12 mouse cellular contexts compared by ENCODE assay signal in genomic region chr4:82344224-82344623, GRCm38 (mm10).
DNase-seq lines count a peak whose midpoint lies in the region; ATAC-seq lines count a peak whose summit lies in the region.
"Had no signal": no experiment of that assay in that cellular context is flagged by ENCODE, and none has a peak within 500 bp of the region (broad histone marks: within the 10 kb centered on the region; RNA-seq: fewer than 3 reads in every experiment).

No protein-coding gene starts in this region.

- no peaks in the 10 kb centered on the region for H3K27me3 ChIP-seq in kidney, embryonic 16.5 days (ENCODE audit: insufficient read depth, low read length)
- no peaks in the 10 kb centered on the region for H3K27me3 ChIP-seq in forebrain, embryonic 12.5 days
- H3K27me3 ChIP-seq in midbrain, embryonic 12.5 days: no peaks in the 10 kb centered on the region
- H3K27me3 ChIP-seq: heart, embryonic 15.5 days; liver, embryonic 12.5 days had no signal

- H3K9ac ChIP-seq in kidney, embryonic 16.5 days (replicated peaks; ENCODE audit: low read length): no peak overlapping the region
- H3K9ac ChIP-seq in forebrain, embryonic 12.5 days: no peak overlapping the region
- no peak overlapping the region for H3K9ac ChIP-seq in midbrain, embryonic 12.5 days (replicated peaks)
- H3K9ac ChIP-seq: heart, embryonic 15.5 days; liver, embryonic 12.5 days had no signal

- H3K4me2 ChIP-seq in kidney, embryonic 16.5 days (replicated peaks; ENCODE audit: low read depth, low read length): peak overlapping the region; percentile 31
- peak overlapping the region; percentile 34 for H3K4me2 ChIP-seq in forebrain, embryonic 12.5 days
- no peak overlapping the region for H3K4me2 ChIP-seq in midbrain, embryonic 12.5 days (replicated peaks)
- H3K4me2 ChIP-seq: liver, embryonic 12.5 days had no signal

- 61% methylated on average over 6 of the region's 6 CpGs for WGBS in kidney, embryonic 16.5 days
- 23% methylated on average over 6 of the region's 6 CpGs for WGBS in forebrain, embryonic 12.5 days
- WGBS in midbrain, embryonic 12.5 days: 60% methylated on average over 6 of the region's 6 CpGs

- H3K4me1 ChIP-seq in kidney, embryonic 16.5 days (ENCODE audit: insufficient read depth, low read length): peaks cover 18% of the 10 kb centered on the region
- peaks cover 29% of the 10 kb centered on the region for H3K4me1 ChIP-seq in forebrain, embryonic 12.5 days
- H3K4me1 ChIP-seq in midbrain, embryonic 12.5 days: peaks cover 18% of the 10 kb centered on the region
- H3K4me1 ChIP-seq: liver, embryonic 12.5 days had no signal

- peak overlapping the region; percentile 72 for H3K27ac ChIP-seq in kidney, embryonic 16.5 days (ENCODE audit: low read length)
- peak overlapping the region; percentile 82 for H3K27ac ChIP-seq in forebrain, embryonic 12.5 days
- H3K27ac ChIP-seq in midbrain, embryonic 12.5 days (replicated peaks): peak overlapping the region; percentile 64
- H3K27ac ChIP-seq: liver, embryonic 12.5 days had no signal

- peaks cover 5% of the 10 kb centered on the region; the same call in 1 of the 2 replicates for H3K36me3 ChIP-seq in kidney, embryonic 16.5 days (ENCODE audit: insufficient read depth, low read length)
- H3K36me3 ChIP-seq in forebrain, embryonic 12.5 days (replicated peaks): no peaks in the 10 kb centered on the region; the same call in 1 of the 2 replicates
- peaks cover 7% of the 10 kb centered on the region; the same call in 1 of the 2 replicates for H3K36me3 ChIP-seq in midbrain, embryonic 12.5 days
- H3K36me3 ChIP-seq: G1E; liver, embryonic 12.5 days had no signal

- no peak overlapping the region for H3K4me3 ChIP-seq in kidney, embryonic 16.5 days (ENCODE audit: low read length)
- H3K4me3 ChIP-seq in forebrain, embryonic 12.5 days (replicated peaks): no peak overlapping the region
- no peak overlapping the region for H3K4me3 ChIP-seq in midbrain, embryonic 12.5 days
- H3K4me3 ChIP-seq: heart, embryonic 15.5 days; liver, embryonic 12.5 days had no signal

- H3K9me3 ChIP-seq in kidney, embryonic 16.5 days (ENCODE audit: low read length): no peaks in the 10 kb centered on the region
- no peaks in the 10 kb centered on the region for H3K9me3 ChIP-seq in forebrain, embryonic 12.5 days
- H3K9me3 ChIP-seq in midbrain, embryonic 12.5 days: no peaks in the 10 kb centered on the region
- H3K9me3 ChIP-seq: heart, embryonic 15.5 days; liver, embryonic 12.5 days had no signal

- ATAC-seq in kidney, embryonic 16.5 days (ENCODE audit: low FRiP score, low TSS enrichment): no peak
- peak; percentile 67 for ATAC-seq in forebrain, embryonic 12.5 days (ENCODE audit: low FRiP score)
- peak; percentile 35; the same call in 1 of the 2 replicates for ATAC-seq in midbrain, embryonic 12.5 days (ENCODE audit: low FRiP score, low read depth)
- ATAC-seq: liver, embryonic 12.5 days had no signal

- no peak for DNase-seq in kidney, postnatal 36 days
- peak; percentile 33 for DNase-seq in ZHBTc4 (ENCODE audit: low read depth, low spot score)
- DNase-seq in cerebellum, postnatal 36 days: no peak
- DNase-seq in frontal cortex, postnatal 36 days (ENCODE audit: low spot score in 2 of 2): no peak
- no peak for DNase-seq in cerebellum, adult 18-20 months
- DNase-seq: cerebellum, adult 9-11 months had no signal
